Mouse (Mus musculus): Measurements from ENCODE around the gene Car11.

The Car11 gene

DNA sequence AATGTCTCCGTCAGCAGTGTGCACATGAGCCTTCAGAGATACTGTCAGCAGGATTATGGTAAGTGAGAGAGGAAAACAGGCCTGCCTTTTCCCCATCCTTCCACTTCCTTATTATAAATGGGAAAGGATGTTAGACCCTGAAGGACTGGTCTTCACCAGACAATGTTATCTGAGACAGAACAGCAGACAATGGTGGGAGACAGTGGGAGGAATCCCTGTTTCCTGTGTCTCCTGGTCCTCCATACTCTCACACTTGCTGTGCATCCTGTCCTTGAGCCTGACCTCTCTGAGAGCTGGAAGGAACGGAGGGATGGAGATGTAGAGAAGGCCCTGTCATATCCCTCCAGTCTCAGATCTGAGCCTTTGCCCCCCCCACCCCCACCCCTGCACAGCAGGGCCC, 7.3 kb upstream of the Car11 start:
- DNase-seq (ENCODE audit: low spot score), result no peak

GRCm38 (mm10) chr7:45693921-45694591, 5.6 kb upstream of the Car11 start, which contains the start of gene Sec1:
Sec1 (minus strand) TSS chr7:45694402.
- DNase-seq (ENCODE audit: low spot score), result no peak

DNA sequence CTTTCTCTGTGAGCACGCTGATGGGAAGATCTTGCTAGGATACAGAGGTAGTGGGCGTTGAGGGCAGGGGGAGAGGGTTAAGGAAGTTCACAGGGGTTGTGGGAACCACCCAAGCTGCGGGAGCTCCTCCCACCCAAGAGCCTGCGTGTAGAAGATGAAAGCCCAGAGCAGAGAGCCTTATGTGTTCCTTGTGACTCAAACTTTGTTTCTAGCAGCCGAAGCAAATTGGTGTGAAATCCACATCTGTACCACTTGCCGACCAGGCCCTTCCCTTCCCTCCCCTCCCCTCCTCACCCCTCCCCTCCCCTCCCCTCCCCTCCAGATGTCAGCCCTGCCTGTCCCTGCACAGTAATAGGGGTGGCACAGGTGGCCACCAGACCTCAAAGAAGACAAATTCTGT, 4.5 kb upstream of the Car11 start:
- DNase-seq (ENCODE audit: low spot score), result no peak

DNA sequence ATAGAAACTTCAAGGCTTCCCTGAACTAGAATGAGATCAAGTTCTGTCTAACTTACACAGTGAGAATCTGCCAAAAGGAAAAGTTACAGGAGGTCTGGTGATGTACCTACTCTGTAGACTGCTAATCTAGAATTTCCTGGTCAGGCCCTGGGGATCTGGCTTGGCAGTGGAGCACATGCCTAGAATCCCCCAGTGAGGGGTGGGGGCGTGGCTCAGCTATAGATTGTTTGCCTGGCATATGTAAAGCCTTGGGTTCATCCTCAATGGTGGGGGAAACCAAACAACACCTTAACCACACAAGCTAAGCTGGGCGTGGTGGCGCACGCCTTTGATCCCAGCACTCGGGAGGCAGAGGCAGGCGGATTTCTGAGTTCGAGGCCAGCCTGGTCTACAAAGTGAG, 1.7 kb upstream of the Car11 start:
- no peak for DNase-seq (ENCODE audit: low spot score)

- DNase-seq (ENCODE audit: low spot score), result no peak
Measured at GRCm38 (mm10) chr7:45700301-45701015, 815 bp downstream of the Car11 start.

GRCm38 (mm10) chr7:45701072-45701471, 1.4 kb downstream of the Car11 start:
- no peak for DNase-seq (ENCODE audit: low spot score)

- DNase-seq (ENCODE audit: low spot score), result no peak
Measured at GRCm38 (mm10) chr7:45701607-45702006, 2.0 kb downstream of the Car11 start.

GRCm38 (mm10) chr7:45702316-45702715, 2.7 kb downstream of the Car11 start:
- DNase-seq (ENCODE audit: low spot score), result no peak

GRCm38 (mm10) chr7:45702809-45703520, 3.3 kb downstream of the Car11 start:
- no peak for DNase-seq (ENCODE audit: low spot score)

DNA sequence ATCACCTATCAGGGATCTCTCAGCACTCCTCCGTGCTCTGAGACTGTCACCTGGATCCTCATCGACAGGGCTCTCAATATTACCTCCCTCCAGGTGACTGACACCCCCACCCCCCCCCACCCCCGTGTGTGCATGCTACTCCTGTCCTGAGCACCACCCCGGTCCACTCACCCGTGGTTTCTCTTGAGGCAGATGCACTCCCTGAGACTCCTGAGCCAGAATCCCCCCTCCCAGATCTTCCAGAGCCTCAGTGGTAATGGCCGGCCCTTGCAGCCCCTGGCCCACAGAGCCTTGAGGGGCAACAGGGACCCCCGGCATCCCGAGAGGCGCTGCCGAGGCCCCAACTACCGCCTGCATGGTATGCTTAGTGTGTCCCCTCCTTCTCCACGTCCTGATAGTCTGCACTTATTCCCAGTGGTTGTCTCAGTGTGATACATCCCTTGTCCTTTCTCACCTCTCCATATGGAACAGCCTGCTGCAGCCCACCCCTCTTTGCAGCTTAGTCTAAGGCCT, 3.9 kb downstream of the Car11 start:
- peak; percentile 8 for DNase-seq (ENCODE audit: low spot score)

DNA sequence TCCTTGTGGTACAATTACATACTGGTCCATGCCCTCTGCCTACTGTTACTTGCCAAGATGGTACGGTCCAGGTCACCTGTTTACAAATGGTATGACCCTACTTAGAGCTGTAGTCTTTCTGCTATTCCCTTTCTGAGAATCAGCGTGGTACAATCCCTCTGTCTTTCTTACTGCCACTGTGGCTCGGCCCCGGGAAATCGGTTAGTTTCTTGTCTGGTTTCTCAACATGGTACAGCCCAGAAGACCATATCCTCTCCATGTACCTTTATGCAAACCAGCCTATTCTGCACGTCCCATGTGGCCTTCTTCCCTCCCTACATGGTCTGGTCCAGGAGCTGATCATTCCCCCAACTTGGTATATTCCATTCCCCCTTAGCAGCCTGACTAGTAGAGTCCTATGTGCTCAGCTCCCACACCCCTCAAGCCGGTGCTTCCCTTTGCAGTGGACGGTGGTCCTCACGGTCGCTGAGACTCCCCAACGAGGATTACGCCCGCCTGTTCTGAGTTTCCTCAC, 4.5 kb downstream of the Car11 start:
- peak; percentile 56 for DNase-seq (ENCODE audit: low spot score)

DNA sequence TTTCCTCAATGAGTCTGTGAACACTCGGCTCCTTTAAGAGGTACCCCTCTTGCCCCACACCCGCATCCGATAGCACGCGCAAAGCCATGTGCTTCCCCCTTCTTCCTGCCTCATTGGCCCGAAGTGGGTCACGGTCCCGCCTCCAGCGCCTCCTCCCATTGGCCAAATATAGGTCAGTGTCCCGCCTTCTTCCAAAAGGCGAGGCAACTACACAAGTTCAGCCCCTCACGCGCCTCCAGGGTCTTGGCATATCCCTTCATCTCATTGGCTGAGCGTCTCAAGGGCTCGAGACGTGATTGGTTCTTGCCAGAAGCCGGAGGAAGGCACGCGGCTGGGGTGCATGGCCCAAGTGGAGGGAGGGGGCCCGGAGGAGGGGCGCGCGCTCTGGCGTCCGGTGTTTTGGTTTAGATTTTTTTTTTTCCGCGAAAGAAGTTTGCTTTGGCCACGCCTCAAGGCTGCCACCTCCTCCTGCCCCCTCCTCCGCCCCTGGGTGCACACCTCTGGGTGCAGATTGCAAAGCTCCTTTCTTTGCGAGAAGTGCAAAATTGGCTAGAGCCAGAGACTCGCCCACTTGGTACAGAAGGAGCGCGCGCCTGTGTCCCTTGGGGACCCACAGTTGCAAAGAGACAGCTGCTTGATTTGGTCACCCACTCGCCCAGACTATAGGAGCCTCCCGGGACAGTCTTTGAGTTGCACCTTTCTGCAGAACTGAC, 5.2 kb downstream of the Car11 start, which contains the start of gene Dbp:
Dbp (plus strand) TSS at position 359 of the 713 bp plus-strand sequence.
- peak; percentile 91 for DNase-seq (ENCODE audit: low spot score)

- no peak for DNase-seq (ENCODE audit: low spot score)
Measured at GRCm38 (mm10) chr7:45705443-45705864, 5.8 kb downstream of the Car11 start.

DNA sequence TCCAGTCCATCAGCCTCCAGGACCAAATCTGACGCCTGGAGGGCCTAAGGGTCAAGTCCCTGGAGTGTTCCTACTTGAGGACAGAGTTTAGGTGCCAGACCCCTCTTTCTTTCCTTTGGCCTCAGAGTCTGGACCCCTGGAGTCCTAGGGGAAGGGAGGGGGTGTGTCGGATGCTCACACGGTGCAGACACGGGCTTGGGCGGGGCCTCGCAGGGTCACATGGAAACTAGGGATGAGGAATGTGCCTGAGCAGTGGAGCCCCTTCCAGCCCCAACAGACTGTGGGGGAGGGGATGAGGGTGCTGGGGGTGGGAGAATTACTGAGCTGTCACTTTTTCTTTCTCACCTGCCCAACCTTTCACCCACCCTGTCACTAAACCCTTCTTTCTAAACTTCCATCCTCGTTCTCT, 6.2 kb downstream of the Car11 start:
- peak; percentile 77 for DNase-seq (ENCODE audit: low spot score)

DNA sequence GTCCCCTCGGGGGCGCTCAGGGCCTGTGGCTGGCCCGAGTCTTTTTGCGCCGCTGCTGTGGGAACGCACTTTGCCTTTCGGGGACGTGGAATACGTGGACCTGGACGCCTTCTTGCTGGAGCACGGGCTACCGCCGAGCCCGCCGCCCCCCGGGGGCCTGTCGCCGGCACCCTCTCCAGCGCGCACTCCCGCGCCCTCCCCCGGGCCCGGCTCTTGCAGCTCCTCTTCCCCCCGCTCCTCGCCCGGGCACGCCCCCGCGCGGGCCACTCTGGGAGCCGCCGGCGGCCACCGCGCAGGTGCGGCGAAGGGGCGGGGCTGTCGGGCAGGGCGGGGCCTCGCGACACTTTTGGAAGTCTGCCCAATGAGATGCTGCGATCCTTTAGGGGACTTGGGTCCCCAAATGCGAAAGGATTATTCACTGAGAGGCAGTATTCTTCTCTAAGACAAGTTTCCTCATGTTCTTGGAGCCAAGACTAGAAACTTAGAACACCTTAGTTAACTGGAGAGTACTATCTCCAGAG, 7.1 kb downstream of the Car11 start:
- peak; percentile 93 for DNase-seq (ENCODE audit: low spot score)

DNA sequence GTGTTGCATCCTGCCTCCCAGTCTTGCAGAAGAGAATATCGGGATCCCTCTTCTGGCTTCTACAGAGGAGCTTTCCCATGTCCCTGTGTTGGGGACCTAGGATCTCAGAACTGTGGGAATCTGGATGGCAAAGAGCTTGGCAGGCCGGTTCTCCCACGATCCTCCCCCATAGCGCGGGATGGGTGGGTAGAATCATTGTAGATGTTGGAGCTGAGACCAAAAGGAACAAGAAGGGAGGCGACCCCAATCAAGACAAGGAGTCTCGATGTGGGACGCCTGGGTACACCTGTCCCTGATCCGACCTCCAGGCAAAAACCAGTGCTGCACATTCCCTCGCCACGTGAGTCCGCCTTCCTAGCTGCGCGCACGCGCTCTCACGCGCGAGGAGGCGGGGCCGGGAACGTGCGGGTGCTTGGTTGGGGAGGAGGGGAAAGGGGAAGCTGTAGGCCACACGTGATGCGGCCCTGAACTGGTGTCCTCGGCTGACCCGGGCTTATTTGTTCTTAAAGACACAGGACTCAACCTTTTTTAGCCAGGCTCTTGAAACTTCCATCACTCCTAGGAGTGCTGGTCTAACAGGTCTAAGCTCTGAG, 7.8 kb downstream of the Car11 start:
- DNase-seq (ENCODE audit: low spot score), result peak; percentile 97

- DNase-seq (ENCODE audit: low spot score), result no peak
Measured at GRCm38 (mm10) chr7:45708221-45708761, 8.6 kb downstream of the Car11 start.

GRCm38 (mm10) chr7:45709036-45709435, 9.4 kb downstream of the Car11 start:
- DNase-seq (ENCODE audit: low spot score), result no peak

- DNase-seq (ENCODE audit: low spot score), result no peak
Measured at GRCm38 (mm10) chr7:45709677-45710355, 10.2 kb downstream of the Car11 start.

- DNase-seq (ENCODE audit: low spot score), result no peak
Measured at GRCm38 (mm10) chr7:45710477-45711191, 11.0 kb downstream of the Car11 start.
